Mouse (Mus musculus) stomach, embryonic 14.5 days (tissue): ENCODE measurements at regions not wholly inside any gene's neighbourhood (a gene's known extent, or its start where the extent isn't known, plus 50 kb on each side); places are given as distances from the start of the nearest gene placed in this dataset.

Experiments
- ATAC-seq: fragments of 200-750 bp; cut with Nextera tagmentation; 2 replicates; pipeline ENCODE4 v1.8.0; 2017; ENCODE audit warnings: low read depth, moderate TSS enrichment; ENCODE audit not compliant: insufficient number of reproducible peaks, insufficient read depth, low FRiP score
- H3K27ac ChIP-seq: fragments of 300-500 bp; sonication (generic); 2 replicates; pipeline ENCODE4 v1.5.1; 2014; ENCODE audit warnings: mild to moderate bottlenecking, low read length, moderate library complexity, mixed read lengths
- H3K27me3 ChIP-seq: fragments of 300-500 bp; sonication (generic); 2 replicates; pipeline ENCODE4 v1.6.1; 2014; ENCODE audit warnings: low read length, control low read depth, mixed read lengths; ENCODE audit not compliant: control insufficient read depth, insufficient read depth
- H3K36me3 ChIP-seq: fragments of 300-500 bp; sonication (generic); 2 replicates; pipeline ENCODE4 v1.6.1; 2014; ENCODE audit warnings: mild to moderate bottlenecking, control low read depth, low read length, moderate library complexity, mixed read lengths; ENCODE audit not compliant: control insufficient read depth, insufficient read depth
- H3K4me1 ChIP-seq: fragments of 300-500 bp; sonication (generic); 2 replicates; pipeline ENCODE4 v1.6.1; 2014; ENCODE audit warnings: low read length, control low read depth, mixed read lengths; ENCODE audit not compliant: control insufficient read depth, insufficient read depth
- H3K4me2 ChIP-seq: fragments of 300-500 bp; sonication (generic); replicated peaks from 2 replicates; pipeline ENCODE4 v1.6.1; 2014; ENCODE audit warnings: low read depth, low read length, control low read depth
- H3K4me3 ChIP-seq: fragments of 300-500 bp; sonication (generic); 2 replicates; pipeline ENCODE4 v1.5.1; 2014; ENCODE audit warnings: low read depth, low read length, control low read depth
- H3K9ac ChIP-seq: fragments of 300-500 bp; sonication (generic); replicated peaks from 2 replicates; pipeline ENCODE4 v1.6.1; 2014; ENCODE audit warnings: low read depth, mild to moderate bottlenecking, control low read depth, low read length, moderate library complexity, mixed read lengths
- H3K9me3 ChIP-seq: fragments of 300-500 bp; sonication (generic); 2 replicates; pipeline ENCODE4 v1.6.1; 2016; ENCODE audit warnings: low read depth, low read length, control low read depth; ENCODE audit not compliant: control insufficient read depth
- WGBS: fragments of 180-500 bp; shearing (Covaris S2); extraction: QIAGEN DNeasy Blood & Tissue Kit; methylation state at CpG from one replicate; pipeline ENCODE4 v1.1.7; 2014; 5-methylcytosine and 5-hydroxymethylcytosine counted together

DNA sequence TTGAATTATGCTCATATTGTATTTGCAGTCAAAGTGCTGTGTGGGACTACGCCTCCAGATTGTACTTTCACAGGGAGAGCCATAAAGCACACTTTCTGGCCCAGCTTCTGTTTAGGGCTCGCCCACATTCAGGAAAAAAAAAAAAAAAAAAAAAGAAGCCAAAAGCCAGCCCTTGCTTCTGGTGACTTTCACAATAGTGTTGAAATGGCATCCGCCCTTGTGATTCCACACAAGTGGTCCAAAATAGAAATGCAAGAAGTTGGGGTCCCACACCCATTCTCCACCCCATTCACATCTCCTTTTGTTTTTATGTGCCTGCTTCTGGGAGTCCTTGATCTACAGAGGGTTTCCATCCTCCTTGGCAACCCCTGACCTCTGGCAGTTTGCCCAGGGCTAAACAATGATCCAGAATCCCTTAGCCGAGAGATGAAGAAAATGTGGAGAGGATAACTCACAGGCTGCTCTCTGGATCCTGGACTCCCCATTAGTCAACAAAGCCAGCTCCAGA lies 144.3 kb upstream of the Lyplal1 start:
- H3K9me3 ChIP-seq, result peaks cover 3% of the 10 kb centered on the region; the same call in 1 of the 2 replicates
- H3K9ac ChIP-seq, result no peak overlapping the region
- H3K27ac ChIP-seq, result peak overlapping the region; percentile 29; the same call in 1 of the 2 replicates
- H3K4me3 ChIP-seq, result no peak overlapping the region
- H3K27me3 ChIP-seq, result no peaks in the 10 kb centered on the region
- ATAC-seq, result no peak; the same call in 1 of the 2 replicates
- no peak overlapping the region for H3K4me2 ChIP-seq
- H3K4me1 ChIP-seq, result peaks cover 7% of the 10 kb centered on the region
- WGBS, result 26% methylated on average over 4 of the region's 4 CpGs
- H3K36me3 ChIP-seq, result no peaks in the 10 kb centered on the region

DNA sequence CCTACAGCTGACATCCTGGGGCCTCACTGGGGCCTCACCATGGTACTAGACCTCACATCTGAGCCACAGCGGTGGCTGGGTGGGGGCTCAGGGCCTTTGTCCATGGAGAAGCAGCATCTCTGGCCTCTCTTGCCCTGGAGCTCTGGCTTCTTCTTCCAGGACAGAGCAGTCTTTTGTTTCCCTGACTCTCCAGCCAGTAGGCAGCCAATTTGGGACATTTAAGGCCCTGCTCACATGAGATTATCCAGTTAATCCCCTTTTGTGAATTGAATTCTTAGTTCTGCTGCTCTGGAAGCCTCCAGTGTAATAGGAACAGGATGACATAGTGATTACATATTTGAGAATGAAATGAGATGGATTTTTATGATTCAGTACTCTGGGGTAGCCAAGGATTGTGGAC lies 140.5 kb upstream of the Lyplal1 start:
- Histone ChIP-seq H3K4me2 (no peak overlapping the region), H3K9me3 (no peaks in the 10 kb centered on the region), H3K27ac (no peak overlapping the region), H3K27me3 (no peaks in the 10 kb centered on the region), H3K4me3 (no peak overlapping the region), H3K4me1 (no peaks in the 10 kb centered on the region), H3K9ac (no peak overlapping the region), H3K36me3 (no peaks in the 10 kb centered on the region)
- no peak for ATAC-seq
- WGBS, result 64% methylated on average over 1 of the region's 1 CpGs

DNA sequence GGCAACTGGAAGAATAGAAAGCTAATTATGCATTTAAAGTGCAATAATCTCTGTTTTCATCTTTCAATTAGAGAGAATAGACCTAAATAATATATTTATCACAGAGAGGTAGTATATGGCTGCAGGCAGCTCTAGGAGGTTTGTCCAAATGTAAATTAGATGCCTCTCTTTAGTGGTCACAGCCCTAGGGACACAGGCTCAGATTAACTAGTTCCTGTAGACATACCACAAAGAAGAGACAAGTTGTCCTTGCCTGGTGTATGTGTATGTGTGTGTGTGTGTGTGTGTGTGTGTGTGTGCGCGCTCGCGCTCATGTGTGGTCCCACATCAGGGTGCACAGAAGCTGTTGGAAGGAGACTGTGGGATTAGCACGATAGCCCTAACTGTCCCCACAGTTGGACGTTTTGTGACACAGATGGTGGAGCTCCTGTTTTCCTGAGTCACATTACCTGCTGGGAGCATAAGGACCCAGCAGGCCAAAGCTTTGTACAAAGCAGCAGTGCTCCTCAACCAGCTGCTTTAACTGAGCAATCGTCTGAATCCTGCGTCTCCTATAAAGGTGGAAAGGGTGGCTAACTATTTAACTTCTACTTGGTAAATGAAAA lies 138.5 kb upstream of the Lyplal1 start:
- Histone ChIP-seq H3K4me1 (no peaks in the 10 kb centered on the region), H3K9ac (no peak overlapping the region), H3K9me3 (no peaks in the 10 kb centered on the region), H3K36me3 (no peaks in the 10 kb centered on the region), H3K27me3 (no peaks in the 10 kb centered on the region), H3K4me2 (no peak overlapping the region), H3K4me3 (no peak overlapping the region), H3K27ac (no peak overlapping the region)
- no peak for ATAC-seq
- 69% methylated on average over 8 of the region's 8 CpGs for WGBS

DNA sequence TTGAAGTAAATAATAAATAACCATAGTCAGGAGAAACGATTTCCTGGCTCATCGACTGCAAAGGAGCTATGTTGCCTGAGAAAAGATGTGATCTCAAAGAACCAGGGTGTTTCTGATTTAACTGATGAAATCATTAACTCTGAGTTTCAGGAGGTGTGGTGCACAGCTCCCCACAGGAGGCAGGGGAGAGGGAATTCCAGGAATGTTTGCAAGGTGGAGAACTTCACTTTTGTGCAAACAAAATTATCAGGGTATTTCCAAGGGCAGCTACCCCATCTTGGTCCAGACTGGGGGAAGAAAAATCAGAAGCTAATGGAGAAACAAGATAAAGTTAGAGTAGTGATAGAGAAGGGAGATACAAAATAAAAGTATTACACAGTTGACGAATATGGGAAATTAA lies 137.4 kb upstream of the Lyplal1 start:
- H3K4me1 ChIP-seq, result no peaks in the 10 kb centered on the region
- H3K4me2 ChIP-seq, result no peak overlapping the region
- H3K27ac ChIP-seq, result no peak overlapping the region
- no peaks in the 10 kb centered on the region for H3K9me3 ChIP-seq
- no peaks in the 10 kb centered on the region for H3K36me3 ChIP-seq
- H3K4me3 ChIP-seq, result no peak overlapping the region
- ATAC-seq, result peak; percentile 75; the same call in 1 of the 2 replicates
- no peak overlapping the region for H3K9ac ChIP-seq
- H3K27me3 ChIP-seq, result no peaks in the 10 kb centered on the region
- 38% methylated on average over 3 of the region's 3 CpGs for WGBS

DNA sequence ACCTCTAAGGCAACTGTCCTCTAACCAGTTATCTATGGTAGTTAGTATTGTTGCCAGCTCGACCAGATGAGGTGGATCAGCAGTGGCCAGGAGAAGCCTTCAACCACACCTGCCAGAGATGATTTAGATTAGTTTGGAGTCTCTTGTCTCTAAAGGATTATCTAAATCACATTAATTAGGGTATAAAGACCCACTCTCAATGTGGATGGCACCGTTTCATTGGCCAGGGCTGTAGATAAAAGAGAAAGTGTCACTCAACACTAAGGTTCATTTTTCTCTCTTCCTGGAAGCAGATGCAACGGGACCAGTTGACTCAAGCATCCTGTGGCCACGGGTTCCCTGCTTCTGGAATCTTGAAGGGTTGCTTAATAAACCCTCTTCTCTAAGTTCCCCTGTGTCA lies 135.4 kb upstream of the Lyplal1 start:
- Histone ChIP-seq H3K9me3 (no peaks in the 10 kb centered on the region), H3K27me3 (no peaks in the 10 kb centered on the region), H3K4me1 (no peaks in the 10 kb centered on the region), H3K27ac (no peak overlapping the region), H3K4me3 (no peak overlapping the region), H3K36me3 (no peaks in the 10 kb centered on the region), H3K4me2 (no peak overlapping the region), H3K9ac (no peak overlapping the region)
- ATAC-seq, result no peak
- WGBS, result 66% methylated on average over 4 of the region's 4 CpGs

DNA sequence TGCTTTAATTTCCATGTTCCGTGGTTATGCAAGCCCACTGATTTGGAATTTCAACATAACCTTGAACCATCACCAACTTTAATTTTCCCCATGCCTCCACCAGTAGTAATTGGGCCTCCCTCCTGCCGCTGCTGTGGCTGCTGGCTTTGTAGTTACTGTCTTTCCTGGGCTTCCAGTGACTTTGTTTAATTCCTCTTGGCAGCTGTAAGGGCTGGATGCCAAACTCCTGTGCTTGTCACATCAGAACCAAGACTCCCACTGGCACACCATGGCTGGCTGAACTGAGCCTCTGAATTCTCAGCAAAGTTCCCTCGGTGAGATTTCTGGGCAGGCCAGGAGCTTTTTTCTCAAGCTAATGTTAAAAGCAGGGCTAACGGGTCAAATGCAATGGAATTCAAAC lies 133.2 kb upstream of the Lyplal1 start:
- Histone ChIP-seq H3K9ac (no peak overlapping the region), H3K4me2 (no peak overlapping the region), H3K36me3 (no peaks in the 10 kb centered on the region), H3K27ac (no peak overlapping the region), H3K9me3 (no peaks in the 10 kb centered on the region), H3K4me1 (no peaks in the 10 kb centered on the region), H3K27me3 (no peaks in the 10 kb centered on the region), H3K4me3 (no peak overlapping the region)
- 43% methylated on average over 4 of the region's 4 CpGs for WGBS
- no peak for ATAC-seq

DNA sequence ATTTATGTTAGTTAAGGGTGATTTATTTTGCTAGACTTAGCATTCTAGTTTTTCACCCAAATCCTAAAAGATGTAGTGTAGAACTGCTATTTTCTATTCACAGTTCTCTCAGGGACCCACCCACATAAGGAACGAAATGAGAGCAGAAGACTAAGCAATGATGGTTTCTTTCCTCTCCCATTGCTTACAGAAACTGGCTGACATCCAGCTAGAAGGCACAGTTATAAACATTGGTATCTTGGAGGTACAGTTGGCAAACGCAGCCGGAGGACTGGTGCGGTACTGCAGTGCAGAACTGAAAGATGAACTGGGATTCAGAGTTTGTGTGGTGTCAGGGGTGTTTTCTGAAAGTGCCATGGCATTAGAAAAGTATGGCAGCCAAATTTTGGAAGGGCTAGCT lies 132.1 kb upstream of the Lyplal1 start:
- 64% methylated on average over 4 of the region's 4 CpGs for WGBS
- no peak overlapping the region for H3K27ac ChIP-seq
- ATAC-seq, result no peak

DNA sequence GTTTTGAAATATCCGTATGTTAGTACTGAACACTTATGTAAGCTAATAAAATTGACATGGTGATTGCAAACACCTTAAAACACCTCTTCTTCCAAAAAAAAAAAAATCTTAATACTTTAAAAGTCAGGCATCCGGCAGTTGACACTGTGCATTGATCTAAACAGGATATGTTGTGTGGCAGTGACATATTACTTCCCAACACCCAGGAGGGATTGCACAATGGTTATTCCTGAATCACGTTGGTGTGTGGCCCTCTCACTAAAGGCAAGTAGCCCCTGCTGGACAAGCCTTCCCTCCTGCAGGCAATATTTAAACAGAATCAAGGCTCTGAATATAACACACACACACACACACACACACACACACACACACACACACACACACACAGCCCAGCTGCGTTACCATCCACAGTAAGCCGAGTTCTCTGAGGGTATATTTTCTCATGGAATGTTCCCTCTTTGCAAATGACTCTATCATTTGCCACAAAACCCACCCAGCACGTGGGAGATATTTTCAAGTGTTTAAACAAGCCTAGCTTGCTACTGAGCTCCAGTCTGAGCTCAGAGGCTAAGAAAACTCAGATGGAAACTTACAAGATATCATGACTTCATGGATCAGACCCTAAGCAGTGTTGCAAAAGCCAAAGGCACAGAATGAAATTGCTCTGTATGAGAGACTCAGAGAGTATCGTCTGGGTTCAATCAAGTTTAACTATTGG lies 128.8 kb upstream of the Lyplal1 start:
- H3K27ac ChIP-seq, result no peak overlapping the region
- ATAC-seq, result no peak
- H3K27me3 ChIP-seq, result no peaks in the 10 kb centered on the region
- H3K36me3 ChIP-seq, result no peaks in the 10 kb centered on the region
- no peak overlapping the region for H3K9ac ChIP-seq
- no peaks in the 10 kb centered on the region for H3K9me3 ChIP-seq
- H3K4me1 ChIP-seq, result no peaks in the 10 kb centered on the region
- WGBS, result 48% methylated on average over 7 of the region's 7 CpGs
- H3K4me2 ChIP-seq, result no peak overlapping the region
- no peak overlapping the region for H3K4me3 ChIP-seq

More for the DNA sequence above, 132.1 kb upstream of the Lyplal1 start:
- Histone ChIP-seq H3K4me1 (no peaks in the 10 kb centered on the region), H3K4me3 (no peak overlapping the region), H3K36me3 (no peaks in the 10 kb centered on the region), H3K9ac (no peak overlapping the region), H3K9me3 (no peaks in the 10 kb centered on the region), H3K27me3 (no peaks in the 10 kb centered on the region), H3K4me2 (no peak overlapping the region)
